Mouse (Mus musculus) adrenal gland, adult 8-10 months (tissue): ENCODE results near the gene Olfr710. TPM values are rescaled to one million over a fixed set of nuclear protein-coding genes. Genes with fewer than 3 reads are reported as not detected.
"Not testable (repeated sequence)": the region's sequence is repeated elsewhere in the genome, so short reads cannot be mapped to it uniquely, and the experiment has no call there.

Source experiments
- DNase-seq: peaks from one replicate; pipeline ENCODE4 v3.0.0; 2022
- total RNA-seq, 4 experiments: library from RNA; stranded (reverse); gene quantifications; 2 replicates each; pipeline ENCODE4 v1.2.4; 2022

Gene Olfr710
- total RNA-seq, result not detected

GRCm38 (mm10) chr7:106948212-106948611 is at the start of gene Olfr710:
Olfr710 (minus strand) TSS chr7:106948312.
- DNase-seq, result no peak

- DNase-seq, result no peak
These were observed 37.1 kb upstream of the Olfr710 start for GRCm38 (mm10) chr7:106985236-106985635.

GRCm38 (mm10) chr7:106975353-106975752 is 27.2 kb upstream of the Olfr710 start, which contains the start of gene Olfr711:
Olfr711 (minus strand) TSS chr7:106975453.
- no peak for DNase-seq

GRCm38 (mm10) chr7:106967503-106967902 is 19.4 kb upstream of the Olfr710 start:
- not testable (repeated sequence) for DNase-seq

GRCm38 (mm10) chr7:106963837-106964236 is 15.7 kb upstream of the Olfr710 start, which contains the start of gene Olfr6:
Olfr6 (minus strand) TSS chr7:106963937.
- no peak for DNase-seq

- no peak for DNase-seq
These were observed 16.0 kb downstream of the Olfr710 start, which contains the start of gene Olfr709-ps1 for GRCm38 (mm10) chr7:106932119-106932518. Olfr709-ps1 (minus strand) TSS chr7:106932219.

- not testable (repeated sequence) for DNase-seq
These were observed 27.2 kb downstream of the Olfr710 start for GRCm38 (mm10) chr7:106920961-106921360.

- no peak for DNase-seq
These were observed 40.4 kb downstream of the Olfr710 start, which contains the start of gene Olfr1532-ps1 for GRCm38 (mm10) chr7:106907676-106908075. Olfr1532-ps1 (plus strand) TSS chr7:106908001.

- DNase-seq, result not testable (repeated sequence)
These were observed 47.0 kb downstream of the Olfr710 start, which contains the start of gene Olfr707 for GRCm38 (mm10) chr7:106901141-106901540. Olfr707 (minus strand) TSS chr7:106901241.

Other genes starting within 250 kb of the Olfr710 start
- not detected for gene Olfr695, start 231.9 kb downstream of the Olfr710 start, total RNA-seq
- not detected for gene Olfr697, start 205.9 kb downstream of the Olfr710 start, total RNA-seq
- not detected for gene Olfr698, start 192.9 kb downstream of the Olfr710 start, total RNA-seq
- gene Olfr699, start 155.1 kb downstream of the Olfr710 start, total RNA-seq, result not detected
- not detected for gene Olfr700, start 139.5 kb downstream of the Olfr710 start, total RNA-seq
- not detected for gene Olfr701, start 134.2 kb downstream of the Olfr710 start, total RNA-seq
- gene Olfr702, start 114.4 kb downstream of the Olfr710 start, total RNA-seq, result not detected
- gene Olfr703, start 105.0 kb downstream of the Olfr710 start, total RNA-seq, result not detected
- not detected for gene Olfr704, start 85.1 kb downstream of the Olfr710 start, total RNA-seq
- gene Olfr705, start 71.4 kb downstream of the Olfr710 start, total RNA-seq, result not detected
- gene Olfr706, start 60.1 kb downstream of the Olfr710 start, total RNA-seq, result not detected
- gene Olfr707, start 47.1 kb downstream of the Olfr710 start, total RNA-seq, result not detected
- not detected for gene Olfr1532-ps1, start 40.3 kb downstream of the Olfr710 start, total RNA-seq
- gene Olfr709-ps1, start 16.1 kb downstream of the Olfr710 start, total RNA-seq, result not detected
- gene Olfr6, start 15.6 kb upstream of the Olfr710 start, total RNA-seq, result not detected
- not detected for gene Olfr711, start 27.1 kb upstream of the Olfr710 start, total RNA-seq
- not detected for gene Olfr2, start 57.8 kb upstream of the Olfr710 start, total RNA-seq
- gene Olfr713, start 82.9 kb upstream of the Olfr710 start, total RNA-seq, result not detected
- not detected for gene Olfr714, start 122.7 kb upstream of the Olfr710 start, total RNA-seq
- not detected for gene Olfr17, start 144.9 kb upstream of the Olfr710 start, total RNA-seq
- gene Olfr715b, start 162.1 kb upstream of the Olfr710 start, total RNA-seq, result not detected
- gene Olfr715, start 182.8 kb upstream of the Olfr710 start, total RNA-seq, result not detected
- gene Olfr716, start 190.0 kb upstream of the Olfr710 start, total RNA-seq, result not detected
- not detected for gene Nlrp14, start 218.7 kb upstream of the Olfr710 start, total RNA-seq